Mouse (Mus musculus): ENCODE measurements at regions not wholly inside any gene's neighbourhood (a gene's known extent, or its start where the extent isn't known, plus 50 kb on each side); places are given as distances from the start of the nearest gene placed in this dataset.

DNA sequence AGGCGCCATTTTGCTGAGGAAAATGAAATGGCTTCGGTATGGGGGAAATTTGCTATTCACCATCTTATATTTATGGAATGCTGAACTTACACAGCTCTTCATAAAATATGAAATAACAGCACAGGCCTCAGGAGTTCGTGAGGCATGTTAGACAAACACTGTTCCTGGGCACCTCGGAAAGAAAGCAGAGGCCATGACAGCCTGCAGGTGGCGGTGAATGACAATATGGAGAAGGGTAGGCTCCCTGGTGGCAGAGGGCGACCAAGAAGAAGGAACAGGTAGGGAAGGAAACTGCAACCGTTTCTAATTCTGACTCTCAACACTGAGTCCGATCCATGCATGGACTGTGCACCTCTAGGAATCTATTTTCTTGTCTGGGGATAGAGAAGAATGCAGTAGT, 553.6 kb upstream of the Tmpo start:
- no peak for DNase-seq (ENCODE audit: low read depth, low spot score)

DNA sequence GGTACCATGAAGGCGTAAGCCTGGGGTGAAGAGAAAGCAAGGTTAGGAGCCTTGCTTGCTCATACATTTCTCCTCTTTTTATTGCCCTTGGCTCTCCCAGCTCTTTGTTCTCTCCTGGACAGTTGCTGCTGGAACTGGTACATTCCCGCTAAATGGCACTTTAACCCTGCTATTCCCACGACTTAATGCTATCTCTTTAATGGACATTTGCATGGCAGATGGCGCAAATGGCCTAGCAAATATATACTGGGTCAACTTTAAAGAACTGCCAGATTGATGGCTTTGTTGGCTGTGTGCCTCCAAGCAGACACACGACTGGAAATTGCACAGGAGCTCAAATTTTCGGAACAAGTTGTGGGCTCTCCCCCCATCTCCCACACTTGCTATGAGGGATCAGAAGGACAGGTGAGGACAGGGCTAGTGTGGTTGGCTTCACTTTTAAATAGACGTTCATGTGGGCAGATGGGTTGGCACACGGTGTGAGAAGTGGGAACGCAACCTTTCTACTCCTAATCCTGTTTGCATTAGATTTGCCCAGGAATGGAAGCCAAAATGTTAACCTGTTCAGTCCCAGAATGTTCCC, 551.0 kb upstream of the Tmpo start:
- DNase-seq (ENCODE audit: low read depth, low spot score), result no peak

DNA sequence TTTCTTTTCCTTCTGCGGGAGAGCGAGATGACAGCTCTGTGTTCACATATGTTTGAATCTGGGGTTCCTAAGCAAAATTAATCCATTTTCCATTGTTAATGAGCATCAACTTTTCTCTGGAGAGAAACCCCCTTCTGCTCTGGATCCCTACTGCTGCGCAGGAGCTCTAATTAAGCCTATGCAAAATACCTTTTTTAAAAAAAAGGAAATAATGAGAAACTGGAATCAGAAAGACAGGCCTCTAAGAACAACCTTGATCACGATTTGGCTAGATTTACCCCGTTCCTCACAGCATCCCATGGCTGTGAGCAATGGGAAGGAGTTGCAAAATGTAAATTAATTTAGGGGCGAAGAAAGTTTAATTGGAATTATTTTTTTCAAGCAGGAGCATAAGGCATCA, 548.9 kb upstream of the Tmpo start:
- DNase-seq (ENCODE audit: low read depth, low spot score), result no peak

DNA sequence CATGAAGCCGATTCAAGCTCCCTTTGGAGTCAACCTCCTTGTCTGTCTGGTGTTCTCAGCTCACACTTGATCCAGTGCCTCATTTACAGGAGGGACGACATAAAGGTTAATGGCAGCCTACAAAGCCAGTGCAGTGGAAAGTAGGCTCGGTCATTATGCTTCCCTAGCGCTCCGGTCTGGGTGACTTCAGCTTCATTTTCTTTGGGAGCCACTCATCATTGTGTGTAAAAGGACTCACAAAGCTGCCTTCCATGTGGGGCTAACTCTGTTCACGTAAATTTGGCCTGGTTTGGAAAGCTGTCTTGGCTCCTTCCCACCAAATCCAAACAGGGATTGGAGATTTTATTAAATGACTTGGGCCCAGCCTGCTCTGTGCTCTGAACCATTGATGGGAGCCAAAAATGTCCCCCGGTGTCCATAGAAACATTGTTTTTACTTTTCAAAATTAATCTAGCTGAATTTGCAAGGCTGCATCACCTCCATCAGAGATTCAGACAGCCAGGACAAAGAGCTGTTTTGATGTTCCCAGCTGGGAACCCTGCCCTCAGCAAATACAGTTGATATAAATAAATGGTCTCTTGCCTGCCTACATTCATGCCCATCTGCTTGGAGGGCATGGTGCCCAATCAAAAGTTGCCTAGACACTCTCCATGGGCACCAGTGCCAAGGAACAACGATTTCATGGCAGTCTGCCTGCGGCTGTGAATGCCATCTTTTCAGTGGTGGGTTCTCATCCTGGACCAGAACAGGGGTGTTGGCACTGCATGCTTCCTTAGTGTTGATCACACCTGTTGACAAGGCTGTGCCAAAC, 538.7 kb upstream of the Tmpo start:
- peak; percentile 19 for DNase-seq (ENCODE audit: low read depth, low spot score)

DNA sequence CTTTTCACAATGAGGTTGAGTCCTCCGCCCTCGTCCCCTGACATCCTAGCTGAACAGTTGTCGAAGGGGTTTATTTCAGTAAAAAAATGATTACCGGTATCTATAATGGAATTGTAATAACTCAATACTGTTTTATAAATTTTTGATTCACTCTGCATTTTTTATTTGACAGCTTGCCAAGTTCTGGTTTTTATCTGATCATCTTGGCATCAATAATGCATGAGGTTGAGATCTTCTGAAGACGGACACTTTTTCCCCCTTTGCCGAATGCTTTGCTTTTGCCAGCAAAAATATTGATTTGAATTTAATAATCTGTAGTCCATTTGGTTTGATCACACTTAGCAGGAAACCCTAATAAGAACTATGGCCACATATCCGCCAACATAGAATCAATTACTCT, 535.5 kb upstream of the Tmpo start:
- no peak for DNase-seq (ENCODE audit: low read depth, low spot score)

DNA sequence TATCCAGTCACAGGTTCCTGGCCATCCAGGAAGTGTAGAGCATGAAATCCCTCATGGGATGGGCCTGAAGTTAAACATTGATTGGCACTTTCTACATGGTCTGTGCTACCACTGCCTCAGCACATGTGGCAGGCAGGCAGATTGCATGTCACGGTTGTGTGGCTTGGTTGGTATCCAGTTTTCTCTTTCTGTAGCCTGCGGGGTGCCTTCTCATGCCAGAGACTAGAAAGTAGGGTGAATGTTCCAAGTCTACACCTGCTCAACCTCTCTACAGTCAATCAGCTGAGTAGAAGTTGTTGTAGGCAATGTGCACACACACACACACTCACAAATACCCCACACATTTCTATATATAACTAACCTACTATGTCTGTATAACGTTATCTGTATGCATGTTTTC, 533.5 kb upstream of the Tmpo start:
- no peak for DNase-seq (ENCODE audit: low read depth, low spot score)

DNA sequence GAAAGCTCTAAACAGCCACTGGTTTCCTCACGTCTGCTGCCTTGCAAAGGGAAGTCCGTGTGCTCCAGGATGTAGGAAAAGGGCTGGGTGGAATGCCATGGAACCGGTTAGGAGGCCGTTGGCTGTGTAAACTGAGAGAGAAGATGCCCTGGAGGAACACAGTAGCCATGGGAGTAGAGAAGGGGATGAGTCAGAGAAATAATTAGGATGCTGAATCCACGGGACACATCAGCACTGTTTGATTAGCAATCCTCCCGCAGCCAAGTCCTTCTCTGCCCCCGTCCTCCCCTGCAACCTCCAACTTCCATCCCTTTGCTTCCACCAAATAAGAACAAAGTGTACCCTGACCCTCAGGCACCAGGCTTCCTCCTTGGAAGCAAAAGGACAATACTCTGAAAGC, 532.4 kb upstream of the Tmpo start:
- no peak for DNase-seq (ENCODE audit: low read depth, low spot score)

DNA sequence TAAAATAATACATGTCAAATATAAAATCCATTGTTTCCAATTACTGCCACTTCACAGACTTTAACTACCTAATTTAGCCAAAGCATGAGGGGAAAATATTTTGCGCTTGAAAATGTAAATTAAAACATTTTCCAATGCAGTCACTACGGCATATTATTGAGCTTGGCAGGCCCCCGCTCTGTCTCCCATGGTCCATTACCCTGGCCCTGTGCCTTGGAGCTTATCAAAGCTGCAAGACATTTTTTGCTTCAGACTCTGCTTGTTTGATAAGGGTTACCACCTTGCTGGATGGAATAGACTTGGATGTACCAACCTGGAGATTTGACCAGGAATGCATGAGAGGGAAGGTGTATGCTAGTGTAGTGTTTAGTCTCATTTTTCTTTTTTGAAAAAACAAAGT, 525.7 kb upstream of the Tmpo start:
- no peak for DNase-seq (ENCODE audit: low read depth, low spot score)

DNA sequence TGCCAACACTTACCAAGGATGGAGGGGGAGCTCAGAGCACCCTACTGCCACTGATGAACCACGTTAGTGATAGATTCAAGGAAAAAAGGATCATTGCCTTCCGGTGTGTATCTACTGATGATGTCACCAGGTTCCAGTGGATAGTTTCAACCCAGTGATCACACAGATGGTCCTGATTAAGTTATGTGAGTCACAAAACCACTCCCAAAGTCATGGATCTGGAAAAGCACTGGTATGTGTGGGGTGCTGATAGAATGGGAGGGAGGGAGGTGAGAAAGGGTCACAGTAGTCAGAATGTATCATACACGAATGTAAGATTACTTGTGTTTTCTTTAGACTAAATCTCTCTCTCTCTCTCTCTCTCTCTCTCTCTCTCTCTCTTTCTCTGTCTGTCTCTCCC, 523.6 kb upstream of the Tmpo start:
- no peak for DNase-seq (ENCODE audit: low read depth, low spot score)

DNA sequence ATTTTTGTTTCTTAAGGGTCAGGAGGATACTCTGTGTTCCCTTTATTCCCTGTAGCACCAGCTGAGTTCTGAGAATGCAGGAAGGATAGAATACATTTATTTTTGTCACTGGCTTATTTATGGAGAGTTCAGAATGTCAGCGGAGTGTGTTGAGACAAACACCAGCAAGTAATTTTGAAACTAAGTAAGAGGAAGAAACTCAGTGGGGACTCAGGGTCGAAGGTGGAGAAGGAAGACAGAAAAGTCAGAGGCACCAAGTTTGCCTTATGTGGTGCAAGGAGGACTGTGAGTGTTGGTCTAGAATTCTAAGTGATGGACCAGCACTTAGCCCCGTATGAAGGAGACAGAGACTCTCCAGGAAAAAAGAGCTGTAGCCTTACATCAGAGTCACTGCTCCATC, 520.7 kb upstream of the Tmpo start:
- no peak for DNase-seq (ENCODE audit: low read depth, low spot score)

DNA sequence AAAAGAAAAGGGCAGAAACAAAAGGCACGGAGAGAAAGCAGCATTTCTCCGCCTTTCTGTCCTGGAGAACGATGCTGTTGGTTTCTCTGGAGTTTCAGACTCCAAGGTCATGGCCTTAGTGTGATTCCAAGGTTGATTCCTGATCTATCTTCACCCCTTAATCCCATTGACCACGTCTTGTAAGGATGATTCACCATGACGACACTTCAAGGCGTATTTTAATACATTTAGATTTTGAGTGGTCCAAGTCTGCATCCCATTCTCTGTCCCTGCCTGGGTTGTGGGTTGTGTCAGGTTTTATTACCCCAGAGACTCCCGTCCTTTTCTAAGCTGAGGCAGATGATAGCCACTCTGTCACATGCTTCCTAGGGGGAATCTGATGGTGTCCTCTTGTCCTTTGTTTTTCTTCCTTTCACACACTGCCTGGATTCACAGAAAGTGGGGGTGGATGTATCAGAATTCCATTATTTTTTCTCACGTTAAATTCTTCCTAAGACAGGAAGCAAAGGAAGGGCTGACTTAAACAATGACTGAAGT, 505.0 kb upstream of the Tmpo start:
- DNase-seq (ENCODE audit: low read depth, low spot score), result no peak

DNA sequence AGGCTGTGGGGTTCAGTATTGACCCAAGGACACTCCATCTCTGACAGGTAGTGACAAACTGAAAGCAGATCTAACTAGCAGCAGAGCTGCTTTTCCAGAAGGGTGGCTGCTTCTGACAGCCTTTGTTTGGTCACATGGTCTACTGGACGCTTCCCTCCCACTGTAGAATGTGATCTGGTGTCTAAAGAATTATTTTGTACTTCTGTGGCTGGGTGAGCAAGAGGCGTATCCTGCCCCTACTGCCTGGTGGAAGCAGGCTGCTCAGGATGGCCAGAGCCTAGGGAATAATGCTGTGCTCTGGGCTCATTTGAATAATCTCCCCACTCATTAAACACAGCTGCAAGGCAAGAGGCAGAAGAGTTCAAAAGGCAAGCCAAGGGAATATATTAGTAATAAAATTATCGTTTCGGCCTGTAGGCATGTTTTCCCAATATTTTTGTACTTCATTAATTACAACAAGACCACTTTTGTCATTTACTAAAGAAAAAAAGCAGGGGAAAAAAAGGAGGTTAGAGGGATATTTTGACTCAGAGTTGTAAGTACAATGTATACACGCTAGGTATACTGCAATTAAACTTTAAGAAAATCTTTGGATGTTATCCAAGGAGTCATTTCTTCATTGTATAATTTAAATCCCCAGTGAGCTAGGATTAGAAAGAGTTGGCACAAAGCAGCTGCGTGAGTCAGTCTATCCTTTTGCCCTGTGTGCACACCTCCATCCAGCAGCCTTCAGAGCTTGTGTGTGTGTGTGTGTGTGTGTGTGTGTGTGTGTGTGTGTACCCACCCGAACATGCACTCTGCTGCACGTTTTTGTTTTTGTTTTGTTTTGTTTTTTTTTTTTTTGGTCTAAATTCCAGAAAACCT, 504.3 kb upstream of the Tmpo start:
- no peak for DNase-seq (ENCODE audit: low read depth, low spot score)

DNA sequence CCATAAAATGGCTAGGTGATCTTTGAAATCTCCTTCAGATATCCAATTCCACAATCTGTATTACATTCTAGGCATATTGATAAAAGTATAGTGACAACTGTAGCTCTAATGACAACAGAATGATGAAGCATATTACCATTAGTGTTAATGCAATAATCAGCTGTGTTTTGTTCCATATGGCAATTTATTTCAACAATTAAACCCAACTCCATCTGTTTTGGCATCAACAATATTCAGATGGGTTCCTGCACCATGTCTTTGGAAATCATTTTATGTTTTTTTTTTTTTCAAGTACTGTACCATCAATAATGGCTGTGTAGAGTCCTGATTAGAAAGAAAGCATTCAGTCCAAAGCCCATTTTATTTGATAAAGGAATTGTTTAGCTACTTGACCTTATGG, 498.5 kb upstream of the Tmpo start:
- no peak for DNase-seq (ENCODE audit: low read depth, low spot score)

DNA sequence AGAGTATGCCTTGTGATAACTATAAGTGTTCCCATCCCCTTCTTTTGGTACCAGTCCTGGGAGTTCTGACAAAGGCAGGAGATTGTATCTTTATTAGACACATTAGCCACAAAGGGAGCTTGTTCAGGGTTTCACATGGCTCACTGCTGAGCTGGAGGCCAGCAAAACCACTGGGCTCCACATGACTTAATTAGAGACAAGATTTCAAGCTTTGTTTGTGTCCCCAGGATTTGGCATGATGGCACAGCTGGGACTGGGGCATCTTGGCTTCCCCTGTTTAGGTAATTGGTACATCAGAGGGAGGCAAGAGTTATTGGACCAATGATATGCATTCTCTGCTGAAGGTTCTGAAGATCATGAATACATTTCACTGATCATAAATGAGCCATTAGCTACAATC, 456.8 kb upstream of the Tmpo start:
- no peak for DNase-seq (ENCODE audit: low read depth, low spot score)

DNA sequence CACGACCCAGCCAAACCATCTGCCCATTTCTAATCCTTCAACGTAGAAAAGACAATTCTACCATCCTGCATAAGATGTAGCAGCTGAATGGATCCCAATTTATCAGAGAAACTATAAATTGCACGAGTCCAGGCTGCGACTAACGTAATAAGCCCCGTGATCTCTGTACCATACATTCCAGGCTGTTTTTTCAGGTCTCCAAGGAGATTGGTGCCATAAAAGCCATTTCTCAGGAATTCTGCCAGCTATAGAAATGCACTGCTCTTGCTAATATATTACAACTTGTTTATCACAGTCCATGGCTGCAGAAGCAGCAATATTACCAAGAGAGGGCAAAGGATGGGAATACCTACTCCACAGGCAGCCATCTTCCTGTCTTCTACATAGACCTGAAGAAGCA, 447.6 kb upstream of the Tmpo start:
- no peak for DNase-seq (ENCODE audit: low read depth, low spot score)

DNA sequence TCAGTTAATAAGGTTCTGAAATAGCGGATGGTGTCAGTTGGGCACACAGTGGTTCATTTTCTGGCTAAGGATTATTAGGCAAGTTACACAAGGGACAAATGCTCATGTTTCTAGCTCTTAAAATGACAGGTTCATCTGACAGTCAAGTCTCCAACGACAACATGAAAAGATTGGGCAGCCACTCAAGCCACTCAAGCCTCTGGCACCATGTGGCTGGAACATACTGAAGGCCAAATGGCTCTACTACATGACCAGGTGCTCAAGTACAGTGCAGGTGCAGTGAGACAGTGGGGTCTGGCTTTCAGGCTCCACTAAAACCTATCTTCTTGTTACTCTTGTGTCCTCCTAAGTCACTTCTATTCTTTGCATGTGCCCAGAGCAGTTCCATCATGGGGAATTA, 441.2 kb upstream of the Tmpo start:
- DNase-seq (ENCODE audit: low read depth, low spot score), result no peak

DNA sequence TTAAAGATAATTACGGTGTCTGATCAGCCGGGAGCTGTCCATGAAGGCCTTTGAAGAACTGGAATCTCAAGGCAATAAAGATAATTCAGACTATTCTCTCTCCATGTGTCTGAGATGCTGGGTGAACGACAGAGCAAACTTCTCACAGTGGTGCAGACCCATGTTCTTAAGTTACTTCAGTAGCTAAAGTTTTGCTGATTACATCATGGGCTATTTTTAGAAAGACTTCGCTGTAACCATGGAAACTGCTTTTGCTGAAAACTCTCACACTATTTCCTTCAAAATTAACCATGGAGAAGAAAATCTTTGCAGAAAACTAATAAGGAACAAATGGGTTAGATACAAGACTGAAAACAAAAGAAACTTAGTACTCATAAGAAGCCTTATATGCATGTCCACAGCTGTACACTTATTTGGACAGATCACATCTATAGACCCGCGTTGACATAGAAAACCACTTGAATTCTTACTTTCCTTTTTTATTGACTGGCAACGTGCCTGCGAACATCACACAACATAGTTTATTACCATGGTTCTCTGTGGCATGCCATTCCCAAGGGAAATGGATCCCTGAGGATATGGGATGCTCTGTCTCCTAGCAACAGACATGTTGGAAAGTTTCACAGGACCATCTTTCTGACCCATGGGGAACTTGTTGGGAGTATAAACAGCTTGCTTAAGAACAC, 432.8 kb upstream of the Tmpo start:
- no peak for DNase-seq (ENCODE audit: low read depth, low spot score)

DNA sequence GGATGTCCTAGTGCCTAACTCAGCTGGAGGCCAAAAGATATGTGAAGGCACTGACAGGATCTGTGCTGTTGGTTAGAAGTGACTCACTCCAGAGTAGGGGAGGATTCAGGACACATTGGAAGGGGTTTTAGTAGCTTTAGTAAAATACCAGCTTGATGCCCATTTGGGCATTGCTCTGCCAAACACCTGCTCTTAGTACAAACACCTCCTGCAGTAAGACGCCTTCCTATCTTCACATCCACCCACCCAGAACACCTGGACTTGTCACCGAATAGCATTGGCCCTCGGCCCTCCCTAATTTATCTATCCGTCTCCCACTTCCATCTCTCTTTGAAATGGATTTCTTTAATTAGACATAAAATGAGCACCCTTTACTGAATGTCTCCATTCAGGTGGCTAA, 430.9 kb upstream of the Tmpo start:
- no peak for DNase-seq (ENCODE audit: low read depth, low spot score)

DNA sequence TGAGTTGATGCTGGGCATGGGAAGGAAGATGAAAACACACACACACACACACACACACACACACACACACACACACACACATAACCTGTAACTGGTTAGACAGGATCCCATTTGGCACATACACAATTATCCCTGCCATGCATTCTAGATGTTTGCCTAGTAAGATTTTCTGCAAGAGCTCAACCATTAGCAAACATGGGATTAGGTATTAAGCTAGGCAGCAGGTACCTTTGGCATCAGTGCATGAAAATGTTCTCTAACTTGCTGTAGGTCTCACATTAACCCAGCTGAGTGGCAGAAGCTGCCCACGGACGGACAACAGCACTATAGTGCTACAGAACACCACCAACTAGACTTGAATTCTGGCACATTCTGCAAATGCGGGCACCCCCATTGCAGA, 413.8 kb upstream of the Tmpo start:
- no peak for DNase-seq (ENCODE audit: low read depth, low spot score)

DNA sequence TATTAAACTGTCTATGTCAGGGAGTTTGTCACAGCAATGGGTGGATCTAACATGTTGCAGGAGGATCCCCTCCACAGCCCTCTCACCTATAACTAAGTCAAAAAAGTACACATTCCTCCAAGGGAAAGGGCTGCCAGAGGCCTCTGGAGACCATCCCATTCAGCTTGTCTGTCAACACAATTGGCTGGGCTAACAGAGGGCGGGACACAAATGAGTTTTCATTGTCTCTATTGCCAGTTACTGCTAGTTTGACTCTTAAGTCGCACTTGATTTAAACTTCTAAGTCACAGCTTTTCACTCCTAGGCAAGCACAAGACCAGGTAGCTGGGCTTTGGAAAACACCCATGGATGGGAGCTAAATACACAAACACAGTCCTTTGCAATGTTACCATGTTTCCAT, 412.3 kb upstream of the Tmpo start:
- no peak for DNase-seq (ENCODE audit: low read depth, low spot score)

DNA sequence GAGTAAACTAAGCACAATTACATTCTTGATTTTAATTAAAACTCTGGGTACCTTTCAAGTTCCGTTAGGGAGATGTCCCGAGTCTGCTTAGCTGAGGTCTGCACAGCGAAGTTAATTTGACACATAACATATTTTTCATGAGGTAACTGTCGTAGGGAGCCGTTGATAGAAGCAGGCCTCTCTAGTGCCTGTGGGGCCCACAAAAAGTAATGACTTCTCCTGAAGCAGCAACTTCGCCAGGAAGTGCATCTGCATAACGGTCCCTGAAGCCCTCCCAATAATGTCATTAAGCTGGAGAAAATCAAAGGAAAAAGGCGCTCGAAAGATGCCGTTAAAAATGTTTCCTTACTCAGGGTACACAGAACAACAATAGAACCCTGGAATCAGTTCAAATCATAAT, 410.7 kb upstream of the Tmpo start:
- no peak for DNase-seq (ENCODE audit: low read depth, low spot score)

DNA sequence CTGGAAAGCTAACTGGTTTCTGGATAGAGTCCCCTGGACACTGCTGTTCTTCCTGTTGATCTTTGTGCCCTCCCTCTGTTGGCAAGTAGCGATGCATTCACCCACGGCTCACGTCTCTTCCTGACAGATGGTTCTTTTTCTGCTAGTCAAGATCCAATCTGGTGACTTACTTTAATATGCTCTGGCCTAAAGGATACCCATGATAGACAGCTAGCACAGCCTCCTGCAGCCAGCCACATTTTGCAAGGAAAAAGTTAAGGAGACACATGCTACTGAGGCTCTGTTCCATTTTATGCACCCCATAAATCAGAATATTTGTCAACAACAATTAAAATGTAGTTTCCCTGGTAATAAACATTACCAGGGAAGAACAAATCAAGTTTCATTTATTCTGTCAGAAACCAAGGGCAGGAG, 410.3 kb upstream of the Tmpo start:
- DNase-seq (ENCODE audit: low read depth, low spot score), result no peak
